Mouse (Mus musculus) cortical plate, adult 2 months (tissue): Measurements from ENCODE around the gene Stoml2.

ENCODE experiments used
- CTCF ChIP-seq: fragments of 200-500 bp; IDR thresholded peaks from 2 replicates; pipeline ENCODE4 v1.5.1; 2011; ENCODE audit warnings: mild to moderate bottlenecking, control low read depth, low read length; ENCODE audit not compliant: insufficient read depth; ENCODE audit errors: extremely low read depth
- POLR2A ChIP-seq: fragments of 200-500 bp; IDR thresholded peaks from 2 replicates; pipeline ENCODE4 v1.6.1; 2011; ENCODE audit warnings: mild to moderate bottlenecking, low read length, control low read depth; ENCODE audit not compliant: insufficient read depth; ENCODE audit errors: extremely low read depth

GRCm38 (mm10) chr4:43018156-43018555 lies 13.4 kb downstream of the Stoml2 start:
- TF ChIP-seq CTCF: no peak
- no peak for TF ChIP-seq POLR2A
